Mouse (Mus musculus) testis, postnatal 10 days (tissue): ENCODE data around the gene Snx27.
A peak's percentile ranks its signal among the peaks of the same experiment; 100 is the strongest.

Experiments used
- DNase-seq: peaks from one replicate; pipeline ENCODE4 v3.0.0; 2021; ENCODE audit warnings: low spot score

The Snx27 gene

GRCm38 (mm10) chr3:94477444-94477843 is 105.1 kb downstream of the Snx27 start:
- no peak for DNase-seq

GRCm38 (mm10) chr3:94476301-94477035 is 106.0 kb downstream of the Snx27 start:
- DNase-seq, result no peak

- DNase-seq, result no peak
These were observed 108.8 kb downstream of the Snx27 start for GRCm38 (mm10) chr3:94473567-94474232.

DNA sequence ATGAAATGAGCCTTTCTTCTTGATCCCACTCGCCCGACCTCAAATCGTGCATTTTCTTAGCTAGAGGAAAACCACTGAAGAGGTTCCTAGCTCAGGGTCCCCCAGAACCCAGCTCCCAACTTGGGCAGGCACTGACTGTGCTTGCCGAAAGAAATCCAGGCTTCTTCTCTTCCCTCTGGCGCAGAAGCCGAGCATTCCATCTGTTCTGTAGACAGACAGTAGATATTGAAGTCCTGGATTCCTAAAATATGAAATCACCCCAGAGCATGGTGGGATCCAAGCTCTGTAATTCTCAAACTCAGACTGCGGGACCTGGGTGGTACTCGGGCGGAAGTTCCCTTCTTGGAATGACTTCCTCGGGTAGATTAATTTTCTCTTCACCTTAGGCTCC is 109.4 kb downstream of the Snx27 start:
- no peak for DNase-seq

DNA sequence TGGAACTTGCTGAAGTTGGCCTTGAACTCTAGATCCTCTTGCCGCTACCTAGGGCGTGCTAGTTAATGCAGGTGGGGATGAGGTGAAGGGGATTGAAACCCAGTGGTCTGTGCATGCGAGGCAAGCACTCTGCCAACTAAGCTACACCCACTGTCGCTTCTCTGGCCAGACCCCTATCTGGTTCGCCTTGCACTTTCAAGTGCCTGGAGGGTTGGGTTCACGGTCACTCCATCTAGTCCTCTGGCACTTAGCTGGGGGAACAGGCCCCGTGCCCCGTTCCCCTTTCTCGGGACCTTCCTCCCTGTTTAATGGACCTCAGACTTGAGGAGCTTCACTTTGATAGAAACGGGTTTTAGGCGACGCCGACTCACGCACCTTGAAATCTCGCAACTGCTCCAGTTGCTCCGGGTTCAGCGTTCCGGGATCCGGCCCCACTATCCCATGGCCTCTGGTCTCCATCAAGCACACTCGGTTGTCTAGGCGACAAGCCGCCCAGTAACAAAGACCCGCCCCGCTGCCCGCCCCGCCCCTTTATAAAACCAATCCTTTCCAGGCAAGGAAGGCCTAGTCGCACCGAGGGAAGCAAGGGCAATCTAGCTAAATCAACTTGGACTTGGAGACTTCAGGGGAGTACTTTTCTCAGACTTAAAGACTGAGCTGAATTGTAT is 109.9 kb downstream of the Snx27 start:
- DNase-seq, result no peak

DNA sequence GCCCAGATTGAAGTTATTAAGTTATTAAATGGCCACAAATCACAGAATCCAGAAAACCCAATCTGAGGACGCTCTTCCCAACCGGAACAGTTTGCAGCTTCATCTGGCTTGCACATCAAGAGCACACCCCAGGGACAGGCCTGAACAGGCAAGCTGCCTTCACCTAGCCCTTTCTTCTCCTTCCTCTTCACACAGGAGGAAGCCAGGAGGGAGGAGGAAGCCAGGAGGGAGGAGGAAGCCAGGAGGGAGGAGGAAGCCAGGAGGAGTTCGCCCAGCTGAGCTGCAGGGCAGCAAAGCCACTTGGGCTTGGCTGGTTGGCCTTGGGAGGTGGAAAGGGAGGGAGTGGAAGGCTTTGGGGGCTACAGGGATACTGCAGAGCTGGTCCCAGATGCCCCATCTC is 113.6 kb downstream of the Snx27 start:
- no peak for DNase-seq

- no peak for DNase-seq
These were observed 116.7 kb downstream of the Snx27 start for GRCm38 (mm10) chr3:94465632-94466430.

DNA sequence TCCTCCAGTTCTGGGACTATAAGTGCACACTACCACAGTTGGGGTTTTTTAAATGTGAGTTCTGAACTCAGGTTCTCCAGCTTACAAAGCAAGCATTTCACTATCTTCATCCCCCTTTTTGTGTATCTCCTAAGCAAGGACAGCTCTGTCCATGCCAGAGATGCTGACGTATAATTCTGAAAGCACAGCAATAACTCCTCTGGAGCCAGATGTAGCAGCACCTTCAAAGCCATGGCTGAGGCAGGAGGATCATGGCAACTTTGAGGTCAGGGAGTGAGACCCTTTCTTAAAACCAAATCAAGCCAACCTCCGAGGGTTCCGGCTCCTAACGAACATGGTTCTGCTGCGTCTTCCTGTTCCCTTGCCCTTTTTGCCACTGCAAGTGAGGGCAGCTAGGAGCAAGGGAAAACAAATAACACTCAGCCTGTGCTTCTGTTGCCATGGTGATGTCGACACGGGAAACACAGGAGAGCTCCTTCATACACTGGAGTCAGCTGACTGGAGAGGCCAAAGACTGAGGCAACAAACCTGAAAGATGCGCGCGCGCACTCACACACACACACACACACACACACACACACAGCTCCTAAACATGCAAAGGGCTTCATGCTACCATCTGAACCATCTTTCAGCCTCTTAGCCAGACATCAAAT is 118.5 kb downstream of the Snx27 start:
- DNase-seq, result no peak

DNA sequence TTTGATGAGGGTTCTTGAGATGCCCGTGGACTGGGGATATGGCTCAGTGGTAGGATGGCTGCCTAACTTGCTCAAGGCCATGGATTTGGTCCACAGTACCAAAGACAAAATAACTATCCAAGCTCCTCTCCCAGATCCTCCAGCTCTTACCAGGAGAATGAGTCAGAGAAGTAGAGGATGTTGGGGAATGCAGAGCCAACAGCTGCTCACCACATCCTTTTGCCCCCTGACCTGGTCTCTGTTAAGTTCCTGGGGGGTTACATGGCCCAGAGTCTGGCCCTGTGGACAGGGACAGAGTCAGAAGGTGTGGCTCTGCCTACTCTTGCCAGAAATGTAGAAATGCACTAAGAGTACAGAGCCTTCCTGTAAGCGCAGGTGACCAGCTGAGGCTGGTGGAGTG is 122.7 kb downstream of the Snx27 start:
- no peak for DNase-seq

DNA sequence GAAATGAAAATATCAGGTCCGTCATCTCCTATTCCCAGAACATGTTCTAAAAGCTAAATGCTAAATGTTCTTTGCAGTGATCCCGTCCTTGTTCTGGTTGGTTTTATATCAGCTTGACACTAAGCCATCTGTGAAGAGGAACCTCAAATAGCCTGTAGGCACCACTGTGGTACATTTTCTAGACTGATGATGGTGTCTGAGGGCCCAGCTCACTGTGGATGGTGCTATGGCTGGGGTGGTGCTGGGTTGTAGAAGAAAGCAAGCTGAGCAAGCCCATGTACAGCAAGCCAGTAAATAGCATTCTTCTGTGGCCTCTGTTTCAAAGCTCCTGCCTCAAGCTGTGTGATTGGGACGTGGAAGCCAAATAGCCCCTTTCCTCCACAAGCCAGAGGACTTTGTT is 125.5 kb downstream of the Snx27 start:
- no peak for DNase-seq

- DNase-seq, result peak; percentile 84
These were observed 126.0 kb downstream of the Snx27 start for GRCm38 (mm10) chr3:94456529-94457000.

GRCm38 (mm10) chr3:94449377-94449776 is 133.1 kb downstream of the Snx27 start:
- DNase-seq, result no peak
